Mouse (Mus musculus) small intestine, adult 2 months (tissue): ENCODE results near the gene Tdrd9.

Experiments used
- CTCF ChIP-seq: fragments of 200-500 bp; IDR thresholded peaks from 2 replicates; pipeline ENCODE4 v1.5.1; 2012; ENCODE audit warnings: low read depth, mild to moderate bottlenecking, control low read depth, inconsistent platforms, low read length, moderate library complexity, mixed read lengths; ENCODE audit not compliant: insufficient replicate concordance, insufficient read length; ENCODE audit errors: extremely low read depth
- POLR2A ChIP-seq: fragments of 200-500 bp; IDR thresholded peaks from 2 replicates; pipeline ENCODE4 v1.6.1; 2012; ENCODE audit warnings: low read depth, mild to moderate bottlenecking, control low read depth, inconsistent platforms, low read length, moderate library complexity

DNA sequence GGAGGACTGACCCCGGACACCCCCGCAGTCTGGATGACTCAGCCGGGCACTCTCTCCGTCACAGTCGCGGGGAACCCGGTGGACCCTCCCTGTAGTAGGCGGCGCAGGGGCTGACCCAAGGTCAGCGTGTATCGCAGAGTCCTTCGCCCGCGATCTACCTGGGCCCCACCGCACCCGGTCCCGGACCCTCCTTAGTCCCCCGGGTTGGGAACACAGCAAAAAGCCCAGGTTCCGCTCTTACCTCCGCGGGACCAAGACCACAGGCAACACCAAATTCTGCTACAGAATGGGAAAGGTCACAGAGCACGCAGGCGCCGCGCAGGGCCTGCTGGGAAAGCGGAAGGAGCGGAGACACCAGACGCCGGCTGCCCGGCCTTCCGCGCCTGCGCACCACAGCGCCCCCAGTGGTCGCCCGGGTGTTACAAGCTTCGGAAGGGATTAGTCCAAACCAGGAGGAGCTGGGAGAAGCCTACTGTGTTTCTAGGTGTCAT is 4.6 kb upstream of the Tdrd9 start, which contains the start of gene Atp5mpl:
- TF ChIP-seq CTCF (peak; percentile 97), POLR2A (peak; percentile 71)
